Mouse (Mus musculus): ENCODE results near the gene Evl.

The Evl gene

DNA sequence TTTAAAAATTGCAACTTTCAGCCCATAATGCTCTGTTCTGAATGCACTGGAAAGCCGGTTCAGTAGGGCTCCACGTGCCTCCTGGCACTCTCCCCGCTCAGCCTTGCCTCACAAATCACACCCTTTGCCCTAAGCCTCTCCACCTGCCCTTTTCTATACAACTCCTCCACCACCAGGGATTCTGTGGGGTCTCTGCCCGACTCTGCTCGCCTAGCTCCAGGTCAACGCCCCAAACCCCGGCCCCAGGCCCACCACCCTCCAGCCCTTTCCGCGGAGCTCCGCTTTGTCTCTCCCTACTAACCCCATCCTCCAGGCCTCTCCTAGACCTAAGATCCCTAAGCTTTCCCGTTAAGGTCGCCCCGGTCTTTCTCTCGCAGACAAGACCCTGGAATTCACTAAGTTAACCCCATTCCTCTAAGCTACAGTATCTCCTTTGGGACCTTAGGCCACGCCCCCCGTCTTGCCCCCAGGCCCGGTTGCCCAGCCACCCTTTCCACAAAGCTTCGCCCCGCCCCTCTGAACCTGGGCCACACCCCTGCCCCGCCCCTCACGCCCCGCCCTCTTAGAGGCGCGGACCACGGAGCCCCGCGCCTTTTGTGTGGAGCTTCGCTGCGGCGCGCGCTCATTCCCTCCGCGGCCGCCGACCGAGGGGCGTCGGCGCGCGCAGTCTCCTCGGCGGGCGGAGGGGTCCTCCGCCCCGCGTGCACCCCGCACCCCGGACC is at the start of gene Evl:
Evl (plus strand) TSS at position 601 of the 722 bp plus-strand sequence.
- DNase-seq (ENCODE audit: low read depth, low spot score), result peak; percentile 89

GRCm38 (mm10) chr12:108505846-108506245 is 48.7 kb upstream of the Evl start:
- no peak for DNase-seq (ENCODE audit: low read depth, low spot score)

DNA sequence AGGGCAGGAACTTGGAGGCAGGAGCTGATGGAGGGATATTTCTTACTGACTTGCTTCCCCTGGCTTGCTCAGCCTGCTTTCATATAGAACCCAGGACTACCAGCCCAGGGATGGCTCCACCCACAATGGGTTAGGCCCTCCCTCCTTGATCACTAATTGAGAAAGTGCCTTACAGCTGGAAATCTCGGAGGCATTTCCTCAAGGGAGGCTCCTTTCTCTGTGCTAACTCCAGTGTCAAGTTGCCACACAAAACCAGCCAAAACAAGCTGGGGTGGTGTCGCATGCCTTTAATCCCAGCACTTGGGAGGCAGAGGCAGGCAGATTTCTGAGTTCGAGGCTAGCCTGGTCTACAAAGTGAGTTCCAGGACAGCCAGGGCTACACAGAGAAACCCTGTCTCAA is 47.5 kb upstream of the Evl start:
- peak; percentile 54 for DNase-seq (ENCODE audit: low read depth, low spot score)

- DNase-seq (ENCODE audit: low read depth, low spot score), result no peak
Measured at GRCm38 (mm10) chr12:108510571-108510970, 43.9 kb upstream of the Evl start.

DNA sequence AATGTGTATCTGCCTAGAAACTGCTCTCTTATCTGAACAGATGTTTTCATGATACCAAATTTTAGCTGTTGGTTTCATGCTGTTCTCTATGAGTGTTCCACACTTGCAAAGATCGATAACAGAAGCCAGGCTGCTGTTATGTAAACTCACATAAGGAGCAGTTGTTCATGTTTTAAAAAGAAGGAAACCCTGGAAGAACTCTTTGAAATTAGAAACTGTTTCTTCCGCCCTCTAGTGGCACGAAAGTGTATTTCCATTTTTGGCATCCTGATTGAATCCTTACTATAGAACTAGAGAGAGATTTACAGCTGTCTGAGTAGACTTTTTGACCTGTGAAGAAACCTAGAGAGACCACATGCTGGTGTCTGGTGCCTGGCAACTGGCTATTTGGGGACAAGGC is 43.5 kb upstream of the Evl start:
- peak; percentile 48 for DNase-seq (ENCODE audit: low read depth, low spot score)

DNA sequence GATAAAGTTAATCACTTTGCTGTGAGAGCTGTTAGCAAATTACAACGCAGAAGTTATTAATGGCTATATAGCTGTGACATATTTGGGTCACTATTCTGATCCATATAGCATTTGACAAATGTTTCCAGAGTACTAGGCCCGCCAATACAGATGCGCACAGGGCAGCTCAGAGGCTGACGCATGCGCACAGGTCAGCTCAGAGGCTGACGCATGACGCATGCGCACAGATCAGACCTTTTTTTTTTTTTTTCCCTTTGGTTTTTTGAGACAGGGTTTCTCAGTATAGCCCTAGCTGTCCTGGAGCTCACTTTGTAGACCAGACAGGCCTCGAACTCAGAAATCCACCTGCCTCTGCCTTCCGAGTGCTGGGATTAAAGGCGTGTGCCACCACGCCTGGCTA is 39.1 kb upstream of the Evl start:
- DNase-seq (ENCODE audit: low read depth, low spot score), result peak; percentile 32

DNA sequence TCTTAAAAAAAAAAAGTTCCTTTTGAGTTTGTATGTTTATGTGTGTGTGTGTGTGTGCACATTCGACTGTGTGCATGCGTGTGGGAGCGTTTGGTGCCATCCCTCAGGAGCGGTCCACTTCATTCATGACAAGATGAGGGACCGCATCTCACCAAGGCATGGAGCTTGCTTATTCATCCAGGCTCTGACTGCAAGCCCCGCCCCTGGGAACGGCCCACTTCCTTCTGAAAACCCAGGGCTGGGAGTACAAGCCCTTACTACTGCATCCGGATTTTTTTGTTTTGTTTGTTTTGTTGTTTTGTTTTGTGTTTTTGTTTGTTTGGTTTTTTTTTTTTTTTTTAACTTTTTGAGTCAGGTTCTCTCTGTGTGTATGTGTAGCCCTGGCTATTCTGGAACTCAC is 35.1 kb upstream of the Evl start:
- DNase-seq (ENCODE audit: low read depth, low spot score), result no peak

DNA sequence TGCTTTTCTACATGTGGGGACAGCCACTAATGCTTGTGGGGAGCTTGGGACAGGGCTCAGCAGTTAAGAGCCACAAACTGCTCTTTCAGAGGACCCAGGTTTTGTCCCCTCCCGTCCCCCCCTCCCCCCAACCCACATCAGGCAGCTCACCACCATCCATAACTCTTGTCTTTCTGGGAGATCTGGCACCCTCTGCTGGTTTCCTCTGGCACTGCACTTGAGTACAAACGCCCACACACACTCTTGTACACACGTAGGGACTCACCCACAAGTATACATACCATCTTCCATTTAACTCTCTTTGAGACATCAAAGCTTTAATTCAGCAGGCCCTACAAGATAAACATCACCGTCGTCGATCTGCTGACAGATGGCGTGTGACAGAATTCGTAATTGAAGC is 25.3 kb upstream of the Evl start:
- peak; percentile 84 for DNase-seq (ENCODE audit: low read depth, low spot score)

GRCm38 (mm10) chr12:108534484-108534883 is 20.0 kb upstream of the Evl start:
- no peak for DNase-seq (ENCODE audit: low read depth, low spot score)

- DNase-seq (ENCODE audit: low read depth, low spot score), result peak; percentile 84
Measured at GRCm38 (mm10) chr12:108536461-108536860, 18.1 kb upstream of the Evl start.

- peak; percentile 75 for DNase-seq (ENCODE audit: low read depth, low spot score)
Measured at GRCm38 (mm10) chr12:108541088-108541487, 13.4 kb upstream of the Evl start.

DNA sequence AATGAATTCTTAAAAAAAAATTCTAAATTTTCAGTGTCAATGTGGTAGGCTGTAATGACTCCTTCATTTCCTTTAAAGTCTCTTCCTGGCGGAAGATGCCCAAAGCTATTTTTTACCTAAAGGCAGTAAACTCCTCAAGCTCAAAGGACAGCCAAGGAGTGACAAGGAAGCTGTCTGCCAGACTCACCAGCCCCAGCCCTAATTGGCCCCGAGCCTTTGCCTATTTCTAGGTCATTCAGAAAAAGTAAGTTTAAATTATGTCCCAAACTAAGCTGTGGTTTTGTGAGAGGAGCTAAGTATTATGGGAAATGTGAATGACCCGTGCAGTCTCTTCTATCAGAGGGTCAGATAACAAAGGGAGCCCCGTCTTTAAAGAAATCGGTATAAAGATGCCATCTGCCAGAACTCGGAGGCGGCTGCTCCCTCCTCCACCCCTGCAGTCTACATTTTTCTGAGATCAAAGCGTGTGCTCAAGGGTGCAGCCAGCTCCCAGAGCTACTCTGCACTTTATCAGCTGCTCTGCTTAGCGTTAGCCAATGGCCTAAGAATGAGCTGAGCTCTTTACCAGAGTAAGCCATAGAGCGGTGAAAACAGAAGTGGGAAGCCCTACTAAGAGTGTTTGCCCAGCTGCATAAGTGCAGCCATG is 7.9 kb upstream of the Evl start:
- no peak for DNase-seq (ENCODE audit: low read depth, low spot score)

GRCm38 (mm10) chr12:108547251-108547875 is 7.2 kb upstream of the Evl start:
- DNase-seq (ENCODE audit: low read depth, low spot score), result peak; percentile 72

GRCm38 (mm10) chr12:108551731-108552130 is 2.8 kb upstream of the Evl start:
- no peak for DNase-seq (ENCODE audit: low read depth, low spot score)

DNA sequence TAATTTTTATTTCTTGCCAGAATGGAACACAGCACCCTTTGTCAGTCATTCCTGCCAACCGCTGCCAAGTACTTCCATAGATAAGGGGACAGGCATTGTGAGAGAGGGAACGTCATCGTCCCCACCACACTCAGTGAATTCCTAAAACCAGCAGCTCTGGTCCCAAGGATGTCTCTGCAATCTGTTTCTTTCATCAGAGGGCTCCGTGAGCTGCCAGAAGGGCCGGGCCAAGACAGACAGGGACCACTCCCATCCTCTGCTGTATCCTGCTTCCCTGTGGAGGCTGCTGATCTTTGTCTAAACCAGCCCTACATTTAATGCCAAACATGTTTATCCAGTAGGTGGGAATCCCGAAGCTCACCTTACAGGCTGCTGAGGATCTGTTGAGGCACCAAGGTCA is 1.4 kb upstream of the Evl start:
- DNase-seq (ENCODE audit: low read depth, low spot score), result peak; percentile 58

DNA sequence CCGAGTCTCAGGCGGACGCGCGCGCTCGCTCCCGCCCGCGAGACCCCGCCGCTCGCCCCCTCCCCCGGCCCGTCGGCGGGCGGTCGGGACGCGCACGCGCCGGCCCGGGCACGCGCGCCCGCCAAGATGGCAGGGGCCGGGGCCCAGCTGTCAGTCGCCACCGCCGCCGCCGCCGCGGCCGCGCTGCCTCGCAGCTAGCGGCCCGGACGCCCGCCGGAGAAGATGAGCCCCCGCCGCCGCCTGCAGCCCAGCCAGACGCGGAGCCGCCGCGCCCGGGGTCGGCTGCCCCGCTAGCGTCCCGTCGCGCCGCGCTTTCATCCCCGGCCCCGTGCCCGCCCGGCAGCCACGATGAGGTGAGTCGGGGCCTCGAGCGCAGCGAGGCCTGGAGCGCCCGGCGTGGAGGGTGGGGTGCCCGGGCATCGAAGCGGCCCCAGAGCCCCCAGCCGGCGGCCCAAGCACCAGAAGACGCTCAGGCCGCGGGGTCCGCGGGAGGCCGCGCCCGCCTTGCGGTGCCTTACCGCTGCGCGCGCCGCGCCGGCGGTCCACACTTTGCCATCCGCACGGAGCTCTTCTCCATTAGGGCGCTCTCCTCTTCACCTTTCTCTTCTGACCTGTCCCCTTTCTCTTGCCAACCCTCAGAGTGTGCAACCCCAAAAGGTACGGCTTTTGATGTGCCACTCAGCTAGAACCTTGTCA is 489 bp downstream of the Evl start:
- no peak for DNase-seq (ENCODE audit: low read depth, low spot score)

DNA sequence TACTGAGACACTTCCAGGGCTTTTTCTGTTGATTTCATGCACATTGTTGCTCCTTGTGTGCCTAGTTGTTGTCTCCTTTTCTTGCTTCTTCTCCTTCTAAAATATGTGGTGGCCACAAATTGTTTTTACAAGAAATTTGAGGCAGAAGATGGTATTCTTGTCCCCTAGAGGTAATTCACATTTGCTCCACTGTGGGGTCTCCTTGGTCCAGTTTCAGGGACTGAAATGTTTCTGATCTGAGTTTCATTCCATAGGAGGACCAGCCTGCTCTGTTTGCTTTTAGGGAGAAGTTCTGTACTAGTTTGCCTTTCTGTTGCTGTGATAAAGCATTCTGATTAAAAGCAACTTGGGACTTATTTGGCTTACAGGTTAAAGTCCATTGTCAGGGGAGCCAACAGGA is 3.7 kb downstream of the Evl start:
- DNase-seq (ENCODE audit: low read depth, low spot score), result no peak

DNA sequence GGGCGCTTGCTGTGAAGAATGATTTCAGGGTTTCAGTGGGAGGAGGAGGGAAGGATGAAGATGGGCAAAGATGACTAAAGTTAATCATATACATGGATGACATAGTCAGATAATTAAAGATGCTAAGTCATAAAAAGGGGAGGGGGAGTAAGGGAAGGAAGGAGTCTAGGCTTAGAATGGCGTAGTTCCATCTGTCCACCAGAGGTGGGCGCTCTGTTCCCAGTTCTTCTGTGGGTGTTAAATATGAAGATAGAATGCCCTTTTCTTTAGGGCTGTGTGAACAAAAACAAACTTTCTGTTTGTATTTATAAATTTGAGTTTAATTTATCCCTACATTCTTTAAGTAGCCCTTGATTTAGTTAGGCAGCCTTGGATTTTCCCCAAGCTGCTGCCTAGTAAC is 8.7 kb downstream of the Evl start:
- no peak for DNase-seq (ENCODE audit: low read depth, low spot score)

GRCm38 (mm10) chr12:108564910-108565506 is 10.5 kb downstream of the Evl start:
- DNase-seq (ENCODE audit: low read depth, low spot score), result no peak

DNA sequence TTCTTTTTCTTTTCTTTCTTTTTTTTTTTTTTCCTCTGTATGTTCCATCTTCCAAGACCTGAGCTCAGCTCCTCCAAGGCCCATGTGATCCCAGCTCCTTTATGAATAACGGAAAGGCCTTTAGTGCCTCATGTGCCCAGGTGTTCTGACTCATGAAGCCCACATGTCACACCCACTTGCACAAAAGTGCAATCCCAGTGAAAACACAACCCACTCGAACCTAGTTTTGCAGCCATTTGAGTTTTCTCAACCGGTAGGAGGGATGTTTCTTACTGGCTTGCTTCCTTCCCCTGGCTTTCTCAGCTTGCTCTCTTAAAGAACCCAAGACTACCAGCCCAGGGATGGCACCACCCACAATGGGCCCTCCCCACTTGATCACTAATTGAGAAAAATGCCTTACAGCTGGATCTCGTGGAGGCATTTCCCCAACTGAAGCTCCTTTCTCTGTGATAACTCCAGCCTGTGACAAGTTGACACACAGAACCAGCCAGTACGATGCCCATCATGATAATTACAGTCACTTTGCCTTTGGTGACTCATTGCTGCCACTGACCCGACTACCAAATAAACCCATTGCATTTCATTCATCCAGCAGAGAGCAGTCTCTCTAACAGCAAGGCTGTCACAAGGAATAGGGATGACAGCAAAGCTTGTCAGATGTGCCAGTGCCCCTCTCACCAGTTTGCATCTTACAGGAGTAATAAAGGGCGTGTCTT is 24.8 kb downstream of the Evl start:
- DNase-seq (ENCODE audit: low read depth, low spot score), result no peak

- DNase-seq (ENCODE audit: low read depth, low spot score), result no peak
Measured at GRCm38 (mm10) chr12:108583775-108584174, 29.3 kb downstream of the Evl start.

Data from ES-CJ7 (cell line).